Mouse (Mus musculus) naive thymus-derived CD4-positive, alpha-beta T cell, adult 2 months (primary cell): ENCODE measurements around the gene Pnkp.

ENCODE experiments used
- DNase-seq: peaks from one replicate; pipeline ENCODE4 v3.0.0-alpha.2; 2011; ENCODE audit warnings: low read depth

Pnkp gene

GRCm38 (mm10) chr7:44853065-44853464 lies 3.9 kb upstream of the Pnkp start:
- no peak for DNase-seq

GRCm38 (mm10) chr7:44853596-44854355 lies 3.2 kb upstream of the Pnkp start:
- DNase-seq = no peak

GRCm38 (mm10) chr7:44854356-44855031 lies 2.4 kb upstream of the Pnkp start:
- peak; percentile 78 for DNase-seq

- no peak for DNase-seq
Measured at GRCm38 (mm10) chr7:44855036-44855435, 1.9 kb upstream of the Pnkp start.

GRCm38 (mm10) chr7:44856265-44856916 lies 548 bp upstream of the Pnkp start:
- DNase-seq = peak; percentile 44

- peak; percentile 59 for DNase-seq
Measured at GRCm38 (mm10) chr7:44857905-44858304, 966 bp downstream of the Pnkp start.

GRCm38 (mm10) chr7:44859896-44860295 lies 3.0 kb downstream of the Pnkp start:
- DNase-seq = no peak

GRCm38 (mm10) chr7:44860576-44861428 lies 3.9 kb downstream of the Pnkp start:
- peak; percentile 76 for DNase-seq

- no peak for DNase-seq
Measured at GRCm38 (mm10) chr7:44861429-44861816, 4.5 kb downstream of the Pnkp start.

- DNase-seq = no peak
Measured at GRCm38 (mm10) chr7:44862434-44862833, 5.5 kb downstream of the Pnkp start.

GRCm38 (mm10) chr7:44863210-44863609 lies 6.3 kb downstream of the Pnkp start:
- DNase-seq = no peak

- DNase-seq = no peak
Measured at GRCm38 (mm10) chr7:44863982-44864494, 7.1 kb downstream of the Pnkp start.

GRCm38 (mm10) chr7:44864595-44865542 lies 7.9 kb downstream of the Pnkp start:
- DNase-seq = no peak

- DNase-seq = no peak
Measured at GRCm38 (mm10) chr7:44866276-44867009, 9.5 kb downstream of the Pnkp start.

GRCm38 (mm10) chr7:44867010-44867702 lies 10.2 kb downstream of the Pnkp start:
- DNase-seq = no peak

- DNase-seq = no peak
Measured at GRCm38 (mm10) chr7:44867802-44868201, 10.9 kb downstream of the Pnkp start.

GRCm38 (mm10) chr7:44868465-44868864 lies 11.5 kb downstream of the Pnkp start:
- no peak for DNase-seq

- DNase-seq = peak; percentile 57
Measured at GRCm38 (mm10) chr7:44868919-44869696, 12.2 kb downstream of the Pnkp start.
